Mouse (Mus musculus) lung, postnatal 0 days (tissue): ENCODE data around the gene Chd3. TPM values are rescaled to one million over a fixed set of nuclear protein-coding genes. Genes with fewer than 3 reads are reported as not detected.

Source experiments
- ATAC-seq: fragments of 200-750 bp; cut with Nextera tagmentation; 2 replicates; pipeline ENCODE4 v1.8.0; 2017; ENCODE audit warnings: moderate library complexity
- DNase-seq: peaks from one replicate; pipeline ENCODE4 v3.0.0-alpha.2; 2016; ENCODE audit warnings: low spot score
- H3K27ac ChIP-seq: fragments of 300-500 bp; sonication (generic); 2 replicates; pipeline ENCODE4 v1.5.1; 2014; ENCODE audit warnings: antibody characterized with exemption, mild to moderate bottlenecking, low read length, mixed read lengths
- H3K27me3 ChIP-seq: fragments of 300-500 bp; sonication (generic); replicated peaks from 2 replicates; pipeline ENCODE4 v1.6.1; 2014; ENCODE audit warnings: low read length, mixed read lengths; ENCODE audit not compliant: insufficient read depth
- H3K36me3 ChIP-seq: fragments of 300-500 bp; sonication (generic); 2 replicates; pipeline ENCODE4 v1.6.1; 2014; ENCODE audit warnings: low read length, mixed read lengths; ENCODE audit not compliant: insufficient read depth
- H3K4me1 ChIP-seq: fragments of 300-500 bp; sonication (generic); 2 replicates; pipeline ENCODE4 v1.6.1; 2014; ENCODE audit warnings: antibody characterized with exemption, low read depth, low read length, mixed read lengths; ENCODE audit not compliant: insufficient read depth
- H3K4me2 ChIP-seq: fragments of 300-500 bp; sonication (generic); replicated peaks from 2 replicates; pipeline ENCODE4 v1.6.1; 2014; ENCODE audit warnings: low read depth, mild to moderate bottlenecking, low read length, moderate library complexity, mixed read lengths
- H3K4me3 ChIP-seq: fragments of 300-500 bp; sonication (generic); 2 replicates; pipeline ENCODE4 v1.5.1; 2014; ENCODE audit warnings: low read depth, low read length
- H3K9ac ChIP-seq: fragments of 300-500 bp; sonication (generic); replicated peaks from 2 replicates; pipeline ENCODE4 v1.6.1; 2014; ENCODE audit warnings: low read depth, mild to moderate bottlenecking
- H3K9me3 ChIP-seq: fragments of 300-500 bp; sonication (generic); 2 replicates; pipeline ENCODE4 v1.6.1; 2016; ENCODE audit warnings: low read length, mixed read lengths
- CTCF ChIP-seq: IDR thresholded peaks from 2 replicates; pipeline ENCODE4 v1.5.1; 2016; ENCODE audit warnings: antibody characterized with exemption, mild to moderate bottlenecking
- EP300 ChIP-seq: IDR thresholded peaks from 2 replicates; pipeline ENCODE4 v1.6.1; 2016; ENCODE audit warnings: antibody characterized with exemption, mild to moderate bottlenecking, control low read depth
- WGBS: fragments of 180-500 bp; shearing (Covaris S2); extraction: QIAGEN DNeasy Blood & Tissue Kit; methylation state at CpG from one replicate; pipeline ENCODE4 v1.1.7; 2014; 5-methylcytosine and 5-hydroxymethylcytosine counted together
- polyA plus RNA-seq: library from polyadenylated mRNA; unstranded; fragments of >200 nt; fragmentation: Nextera tagmentation; extraction: Ambion mirVana; gene quantifications from 2 replicates; pipeline ENCODE4 v1.2.1, GENCODE M21; 2015

Gene Chd3
- polyA plus RNA-seq, 1 experiment from 2014 or later, result 29.9 TPM

- WGBS, result 69% methylated on average over 6 of the region's 6 CpGs
- DNase-seq, result no peak
Observed at GRCm38 (mm10) chr11:69381356-69381755, 12.2 kb upstream of the Chd3 start.

GRCm38 (mm10) chr11:69379600-69379999, 10.4 kb upstream of the Chd3 start:
- Histone ChIP-seq H3K9ac (no peak overlapping the region), H3K4me3 (no peak overlapping the region), H3K27ac (no peak overlapping the region), H3K36me3 (0 out of 2 replicates have a peak, but pooled peaks cover 5% of the 10 kb centered on the region), H3K9me3 (no peaks in the 10 kb centered on the region), H3K4me2 (no peak overlapping the region), H3K4me1 (no peaks in the 10 kb centered on the region), H3K27me3 (no peaks in the 10 kb centered on the region; the same call in 1 of the 2 replicates)
- DNase-seq, result no peak
- 73% methylated on average over 3 of the region's 3 CpGs for WGBS
- 0 out of 2 replicates have a peak, but pooled peaks have one; percentile 17 for ATAC-seq
- no peak for TF ChIP-seq CTCF
- TF ChIP-seq EP300, result no peak

More at GRCm38 (mm10) chr11:69381356-69381755, 12.2 kb upstream of the Chd3 start:
- Histone ChIP-seq H3K9ac (no peak overlapping the region), H3K4me1 (no peaks in the 10 kb centered on the region), H3K9me3 (no peaks in the 10 kb centered on the region), H3K4me2 (no peak overlapping the region), H3K27me3 (no peaks in the 10 kb centered on the region; the same call in 1 of the 2 replicates), H3K4me3 (no peak overlapping the region), H3K27ac (no peak overlapping the region), H3K36me3 (no peaks in the 10 kb centered on the region)
- no peak for TF ChIP-seq CTCF
- TF ChIP-seq EP300, result no peak
- ATAC-seq, result no peak

- Histone ChIP-seq H3K9me3 (no peaks in the 10 kb centered on the region), H3K4me3 (no peak overlapping the region), H3K9ac (no peak overlapping the region), H3K4me1 (no peaks in the 10 kb centered on the region), H3K36me3 (0 out of 2 replicates have a peak, but pooled peaks cover 5% of the 10 kb centered on the region), H3K27ac (no peak overlapping the region), H3K4me2 (no peak overlapping the region), H3K27me3 (no peaks in the 10 kb centered on the region; the same call in 1 of the 2 replicates)
- 72% methylated on average over 3 of the region's 3 CpGs for WGBS
- TF ChIP-seq CTCF (no peak), EP300 (no peak)
- DNase-seq, result no peak
- ATAC-seq, result no peak
Observed at GRCm38 (mm10) chr11:69377766-69378165, 8.6 kb upstream of the Chd3 start.

- TF ChIP-seq EP300 (no peak), CTCF (no peak)
- Histone ChIP-seq H3K9ac (no peak overlapping the region), H3K36me3 (0 out of 2 replicates have a peak, but pooled peaks cover 5% of the 10 kb centered on the region), H3K4me3 (no peak overlapping the region), H3K27me3 (no peaks in the 10 kb centered on the region; the same call in 1 of the 2 replicates), H3K4me2 (no peak overlapping the region), H3K9me3 (no peaks in the 10 kb centered on the region), H3K4me1 (no peaks in the 10 kb centered on the region), H3K27ac (no peak overlapping the region)
- ATAC-seq (no peak), DNase-seq (no peak)
- WGBS, result 87% methylated on average over 4 of the region's 4 CpGs
Observed at GRCm38 (mm10) chr11:69375646-69376045, 6.4 kb upstream of the Chd3 start.

- 0 out of 2 replicates have a peak, but pooled peaks cover 5% of the 10 kb centered on the region for H3K36me3 ChIP-seq
- H3K27me3 ChIP-seq, result no peaks in the 10 kb centered on the region
- no peak for ATAC-seq
Observed at GRCm38 (mm10) chr11:69373223-69373965, 4.2 kb upstream of the Chd3 start.

GRCm38 (mm10) chr11:69372780-69373170, 3.6 kb upstream of the Chd3 start:
- Histone ChIP-seq H3K9me3 (no peaks in the 10 kb centered on the region), H3K4me3 (no peak overlapping the region), H3K27ac (no peak overlapping the region), H3K9ac (no peak overlapping the region), H3K27me3 (no peaks in the 10 kb centered on the region), H3K4me1 (peaks cover 3% of the 10 kb centered on the region), H3K4me2 (no peak overlapping the region), H3K36me3 (0 out of 2 replicates have a peak, but pooled peaks cover 5% of the 10 kb centered on the region)
- peak; percentile 67 for TF ChIP-seq CTCF
- TF ChIP-seq EP300, result no peak
- WGBS, result 52% methylated on average over 3 of the region's 3 CpGs
- DNase-seq (no peak), ATAC-seq (no peak)

More at GRCm38 (mm10) chr11:69373223-69373965, 4.2 kb upstream of the Chd3 start:
- Histone ChIP-seq H3K9ac (no peak overlapping the region), H3K27ac (no peak overlapping the region), H3K4me2 (no peak overlapping the region), H3K4me3 (no peak overlapping the region), H3K4me1 (no peaks in the 10 kb centered on the region), H3K9me3 (no peaks in the 10 kb centered on the region)
- no peak for DNase-seq
- TF ChIP-seq CTCF (no peak), EP300 (no peak)
- 93% methylated on average over 16 of the region's 16 CpGs for WGBS
